Mouse (Mus musculus) limb, embryonic 11.5 days (tissue): ENCODE results near the gene Wscd2. TPM values are rescaled to one million over a fixed set of nuclear protein-coding genes. Genes with fewer than 3 reads are reported as not detected.

Source experiments
- ATAC-seq: fragments of 200-750 bp; cut with Nextera tagmentation; 2 replicates; pipeline ENCODE4 v1.8.0; 2017; ENCODE audit warnings: low read depth; ENCODE audit not compliant: insufficient number of reproducible peaks, low FRiP score, low TSS enrichment
- DNase-seq: peaks from one replicate; pipeline ENCODE4 v3.0.0-alpha.2; 2015; ENCODE audit warnings: low spot score
- H3K27ac ChIP-seq: fragments of 300-500 bp; sonication (generic); replicated peaks from 2 replicates; pipeline ENCODE4 v1.5.1; 2014; ENCODE audit warnings: low read depth, mild to moderate bottlenecking, low read length
- H3K27me3 ChIP-seq: fragments of 300-500 bp; sonication (generic); 2 replicates; pipeline ENCODE4 v1.6.1; 2014; ENCODE audit warnings: mild to moderate bottlenecking, low read length, mixed read lengths; ENCODE audit not compliant: control insufficient read depth, insufficient read depth
- H3K36me3 ChIP-seq: fragments of 300-500 bp; sonication (generic); 2 replicates; pipeline ENCODE4 v1.6.1; 2014; ENCODE audit warnings: mild to moderate bottlenecking, low read length, moderate library complexity, mixed read lengths; ENCODE audit not compliant: control insufficient read depth, insufficient read depth
- H3K4me1 ChIP-seq: fragments of 300-500 bp; sonication (generic); 2 replicates; pipeline ENCODE4 v1.6.1; 2014; ENCODE audit warnings: low read length, mixed read lengths; ENCODE audit not compliant: control insufficient read depth, insufficient read depth
- H3K4me2 ChIP-seq: fragments of 300-500 bp; sonication (generic); 2 replicates; pipeline ENCODE4 v1.6.1; 2014; ENCODE audit warnings: low read depth, mild to moderate bottlenecking, moderate library complexity; ENCODE audit not compliant: severe bottlenecking
- H3K4me3 ChIP-seq: fragments of 300-500 bp; sonication (generic); 2 replicates; pipeline ENCODE4 v1.5.1; 2014; ENCODE audit warnings: low read depth, low read length
- H3K9ac ChIP-seq: fragments of 300-500 bp; sonication (generic); 2 replicates; pipeline ENCODE4 v1.6.1; 2014; ENCODE audit warnings: mild to moderate bottlenecking, low read length
- H3K9me3 ChIP-seq: fragments of 300-500 bp; sonication (generic); 2 replicates; pipeline ENCODE4 v1.6.1; 2016; ENCODE audit warnings: low read length; ENCODE audit not compliant: control insufficient read depth
- WGBS: fragments of 180-500 bp; shearing (Covaris S2); extraction: QIAGEN DNeasy Blood & Tissue Kit; methylation state at CpG from one replicate; pipeline ENCODE4 v1.1.7; 2014; 5-methylcytosine and 5-hydroxymethylcytosine counted together
- polyA plus RNA-seq: library from polyadenylated mRNA; unstranded; fragments of >200 nt; fragmentation: Nextera tagmentation; extraction: Ambion mirVana; gene quantifications from 2 replicates; pipeline ENCODE4 v1.2.1, GENCODE M21; 2014

Wscd2 gene
- 2.0 and 2.9 TPM in 2 replicates for polyA plus RNA-seq

GRCm38 (mm10) chr5:113490033-113490432 lies at the start of gene Wscd2:
Wscd2 (plus strand) TSS chr5:113490333.
- H3K27ac ChIP-seq: no peak within 1 kb of the TSS
- H3K9ac ChIP-seq: peak within 1 kb of the TSS; percentile 66
- ATAC-seq (no peak), DNase-seq (no peak)
- WGBS: 64% methylated on average over 6 of the region's 6 CpGs
- peak within 1 kb of the TSS; percentile 47 for H3K4me3 ChIP-seq
- peaks cover 15% of the 10 kb centered on the region for H3K27me3 ChIP-seq
- H3K4me1 ChIP-seq: peaks cover 13% of the 10 kb centered on the region
- H3K9me3 ChIP-seq: no peaks in the 10 kb centered on the region
- H3K36me3 ChIP-seq: no peaks in the 10 kb centered on the region
- peak within 1 kb of the TSS; percentile 83 for H3K4me2 ChIP-seq

GRCm38 (mm10) chr5:113442180-113442579 lies 48.0 kb upstream of the Wscd2 start:
- Histone ChIP-seq H3K9me3 (no peaks in the 10 kb centered on the region), H3K4me2 (no peak overlapping the region), H3K27ac (no peak overlapping the region), H3K36me3 (no peaks in the 10 kb centered on the region), H3K4me3 (no peak overlapping the region), H3K4me1 (no peaks in the 10 kb centered on the region), H3K27me3 (no peaks in the 10 kb centered on the region), H3K9ac (no peak overlapping the region)
- ATAC-seq: no peak
- DNase-seq: no peak
- WGBS: 47% methylated on average over 3 of the region's 3 CpGs

DNA sequence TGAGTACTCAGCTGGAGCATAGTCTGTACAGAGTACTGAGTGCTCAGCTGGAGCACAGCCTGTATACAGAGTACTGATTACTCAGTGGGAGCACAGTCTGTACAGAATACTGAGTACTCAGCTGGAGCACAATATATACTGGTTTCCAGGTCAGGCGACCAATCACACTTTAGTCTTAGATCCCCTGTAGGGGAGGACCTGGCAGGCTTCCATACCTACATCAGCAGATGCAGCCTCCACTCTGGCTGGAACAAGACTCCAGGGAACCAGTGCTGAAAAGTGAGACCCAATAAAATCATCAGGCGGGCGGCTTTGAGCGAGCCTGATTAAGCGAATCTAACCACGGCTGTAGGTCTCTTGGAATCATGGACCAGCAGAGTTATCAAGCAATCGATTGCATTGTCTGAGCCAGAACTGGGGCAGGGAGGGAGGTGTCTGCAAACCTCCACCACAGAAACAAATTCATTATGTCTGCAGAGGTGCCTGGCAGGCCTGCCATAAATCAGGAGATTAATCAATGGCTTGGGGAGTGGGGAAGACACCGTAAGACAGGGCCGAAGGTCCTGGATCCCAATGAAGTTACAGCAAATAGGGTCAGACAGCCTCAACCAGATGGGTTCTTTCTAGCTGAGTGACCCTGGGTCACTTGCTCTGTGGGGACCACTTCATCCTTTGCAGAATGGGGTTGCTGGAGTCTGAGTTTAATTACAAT lies 42.0 kb upstream of the Wscd2 start:
- Histone ChIP-seq H3K36me3 (no peaks in the 10 kb centered on the region), H3K4me2 (no peak overlapping the region), H3K27ac (no peak overlapping the region), H3K9me3 (no peaks in the 10 kb centered on the region), H3K4me3 (no peak overlapping the region), H3K9ac (no peak overlapping the region), H3K4me1 (peaks cover 18% of the 10 kb centered on the region), H3K27me3 (no peaks in the 10 kb centered on the region)
- DNase-seq (peak; percentile 60), ATAC-seq (0 out of 2 replicates have a peak, but pooled peaks have one; percentile 35)
- 18% methylated on average over 9 of the region's 9 CpGs for WGBS

DNA sequence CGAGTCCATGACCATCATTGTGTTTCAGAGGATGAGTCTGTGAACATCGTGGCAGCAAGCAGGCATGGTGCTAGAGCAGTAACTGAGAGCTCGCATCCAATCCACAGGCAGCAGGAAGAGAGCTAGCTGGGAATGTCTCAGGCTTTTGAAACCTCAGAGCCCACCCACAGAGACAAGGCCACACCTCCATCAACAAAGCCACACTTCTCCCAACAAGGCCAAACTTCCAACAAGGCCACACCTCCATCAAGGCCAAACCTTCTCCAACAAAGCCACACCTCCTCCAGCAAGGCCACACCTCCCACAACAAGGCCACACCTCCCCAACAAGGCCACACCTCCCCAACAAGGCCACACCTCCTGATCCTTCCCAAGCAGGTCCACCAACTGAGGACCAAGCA lies 40.8 kb upstream of the Wscd2 start:
- no peak for DNase-seq
- no peak overlapping the region for H3K4me2 ChIP-seq
- no peak overlapping the region for H3K4me3 ChIP-seq
- 79% methylated on average over 3 of the region's 3 CpGs for WGBS
- H3K9ac ChIP-seq: no peak overlapping the region
- no peaks in the 10 kb centered on the region for H3K27me3 ChIP-seq
- no peaks in the 10 kb centered on the region for H3K9me3 ChIP-seq
- no peak overlapping the region for H3K27ac ChIP-seq
- no peaks in the 10 kb centered on the region for H3K36me3 ChIP-seq
- peaks cover 22% of the 10 kb centered on the region for H3K4me1 ChIP-seq
- no peak for ATAC-seq

DNA sequence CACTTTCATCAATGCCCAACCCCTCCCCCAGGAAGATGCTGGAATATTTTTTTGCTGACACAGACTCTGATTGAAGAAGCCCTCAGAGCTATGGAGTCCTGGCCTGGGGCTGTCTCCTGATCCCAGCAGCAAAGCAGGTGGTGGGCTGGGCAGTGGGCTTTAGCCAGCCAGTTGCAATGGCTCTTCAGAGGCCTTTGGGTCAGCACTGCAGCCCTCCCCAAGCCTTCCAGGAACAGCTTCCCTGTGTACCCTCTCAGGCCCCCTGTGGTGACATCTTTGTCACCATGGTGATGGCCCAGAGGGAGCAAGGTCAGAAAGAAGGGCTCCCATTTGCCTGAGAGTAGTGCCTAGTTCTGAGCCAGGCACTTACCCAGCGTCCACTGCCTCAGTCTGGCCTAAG lies 37.4 kb upstream of the Wscd2 start:
- Histone ChIP-seq H3K4me3 (no peak overlapping the region), H3K9me3 (no peaks in the 10 kb centered on the region), H3K27me3 (no peaks in the 10 kb centered on the region), H3K27ac (no peak overlapping the region), H3K9ac (no peak overlapping the region), H3K4me2 (no peak overlapping the region), H3K4me1 (peaks cover 21% of the 10 kb centered on the region), H3K36me3 (no peaks in the 10 kb centered on the region)
- no peak for DNase-seq
- 10% methylated on average over 1 of the region's 1 CpGs for WGBS
- no peak for ATAC-seq

- Histone ChIP-seq H3K4me2 (no peak overlapping the region), H3K36me3 (no peaks in the 10 kb centered on the region), H3K4me3 (no peak overlapping the region), H3K27me3 (no peaks in the 10 kb centered on the region), H3K27ac (no peak overlapping the region), H3K9ac (no peak overlapping the region), H3K9me3 (no peaks in the 10 kb centered on the region), H3K4me1 (peaks cover 14% of the 10 kb centered on the region)
- DNase-seq (no peak), ATAC-seq (no peak)
- 4% methylated on average over 4 of the region's 4 CpGs for WGBS
Measured at GRCm38 (mm10) chr5:113453356-113453755, 36.8 kb upstream of the Wscd2 start.

DNA sequence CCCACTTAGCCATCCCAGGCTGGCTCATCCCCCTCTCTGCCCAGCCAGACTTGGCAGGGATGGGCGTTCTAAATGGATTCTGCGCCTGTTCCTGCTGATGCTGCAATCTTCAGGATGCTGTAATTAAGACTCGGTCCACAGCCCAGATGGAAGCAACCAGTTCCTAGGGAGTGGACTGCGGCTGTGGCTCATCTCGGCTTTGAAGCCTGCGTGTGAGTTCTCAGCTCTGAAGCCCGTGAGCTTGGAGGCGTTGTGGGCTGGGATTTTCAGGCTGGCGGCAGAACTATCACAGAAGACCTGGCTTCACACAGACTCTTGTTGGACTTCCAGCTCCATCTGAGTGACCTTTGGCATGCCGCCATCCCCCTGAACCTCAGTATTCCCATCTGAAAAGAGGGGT lies 34.1 kb upstream of the Wscd2 start:
- H3K9me3 ChIP-seq: no peaks in the 10 kb centered on the region
- no peak overlapping the region for H3K27ac ChIP-seq
- no peaks in the 10 kb centered on the region for H3K36me3 ChIP-seq
- H3K9ac ChIP-seq: no peak overlapping the region
- no peak for ATAC-seq
- H3K4me1 ChIP-seq: peaks cover 11% of the 10 kb centered on the region
- WGBS: 79% methylated on average over 10 of the region's 10 CpGs
- H3K4me2 ChIP-seq: no peak overlapping the region
- no peak for DNase-seq
- no peaks in the 10 kb centered on the region for H3K27me3 ChIP-seq
- H3K4me3 ChIP-seq: no peak overlapping the region

DNA sequence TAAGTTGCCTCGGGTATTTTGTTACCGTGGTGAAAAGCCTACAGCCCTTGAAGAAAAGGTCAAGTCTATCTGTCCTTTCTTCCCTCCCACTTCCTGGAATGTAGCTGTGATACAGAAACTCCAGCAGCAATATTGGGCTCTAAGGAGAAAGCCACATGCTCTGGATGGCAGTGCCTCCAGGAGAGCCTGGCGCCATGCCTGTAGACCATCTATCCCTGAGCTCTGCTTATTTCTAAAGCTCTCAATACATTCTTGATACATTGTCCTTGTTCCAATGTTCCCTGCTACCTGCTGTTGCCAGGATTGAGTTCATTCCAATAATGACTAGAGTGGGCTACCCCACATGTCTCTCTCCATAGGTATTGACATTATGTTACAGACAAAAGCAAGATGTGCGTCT lies 33.4 kb upstream of the Wscd2 start:
- no peak for ATAC-seq
- H3K4me1 ChIP-seq: peaks cover 15% of the 10 kb centered on the region
- no peaks in the 10 kb centered on the region for H3K36me3 ChIP-seq
- peaks cover 4% of the 10 kb centered on the region; the same call in 1 of the 2 replicates for H3K27me3 ChIP-seq
- H3K4me2 ChIP-seq: no peak overlapping the region
- no peak overlapping the region for H3K4me3 ChIP-seq
- H3K9ac ChIP-seq: no peak overlapping the region
- no peak overlapping the region for H3K27ac ChIP-seq
- no peak for DNase-seq
- H3K9me3 ChIP-seq: no peaks in the 10 kb centered on the region
- 92% methylated on average over 4 of the region's 4 CpGs for WGBS

DNA sequence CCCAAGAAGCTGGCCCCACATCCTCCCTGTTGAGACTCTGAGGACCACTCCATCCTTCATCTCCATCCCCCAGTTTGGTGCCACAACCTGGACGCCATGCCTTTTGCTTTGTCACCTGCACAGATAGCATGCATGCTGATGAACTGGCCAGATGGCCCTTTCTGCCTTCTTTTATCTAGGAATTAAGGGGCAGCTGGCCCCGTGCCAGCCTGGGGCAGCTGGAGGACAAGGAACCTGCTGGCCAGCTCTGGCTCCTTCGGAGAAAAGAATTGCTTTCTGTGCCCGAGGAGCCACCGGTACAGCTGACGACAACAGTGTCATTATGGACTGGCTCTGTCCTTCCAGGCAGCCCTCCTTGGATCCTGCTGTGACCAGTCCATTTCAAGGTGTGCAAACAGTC lies 32.9 kb upstream of the Wscd2 start:
- no peak overlapping the region for H3K9ac ChIP-seq
- no peaks in the 10 kb centered on the region for H3K9me3 ChIP-seq
- 81% methylated on average over 6 of the region's 6 CpGs for WGBS
- H3K36me3 ChIP-seq: no peaks in the 10 kb centered on the region
- H3K4me3 ChIP-seq: no peak overlapping the region
- peaks cover 8% of the 10 kb centered on the region for H3K27me3 ChIP-seq
- no peak overlapping the region for H3K27ac ChIP-seq
- ATAC-seq: no peak
- H3K4me2 ChIP-seq: no peak overlapping the region
- no peak for DNase-seq
- H3K4me1 ChIP-seq: peaks cover 20% of the 10 kb centered on the region
